Mouse (Mus musculus) thymus, adult 2 months (tissue): ENCODE measurements around the gene Dmbx1. TPM values are rescaled to one million over a fixed set of nuclear protein-coding genes. Genes with fewer than 3 reads are reported as not detected.

Experiments
- DNase-seq: peaks from one replicate; pipeline ENCODE4 v3.0.0; 2021
- H3K27ac ChIP-seq: fragments of 200-500 bp; 2 replicates; pipeline ENCODE4 v1.5.1; 2012; ENCODE audit warnings: low read length, control low read depth; ENCODE audit not compliant: control insufficient read depth, insufficient read depth
- H3K27me3 ChIP-seq: fragments of 200-500 bp; 2 replicates; pipeline ENCODE4 v1.6.1; 2012; ENCODE audit warnings: mild to moderate bottlenecking, low read length, moderate library complexity, mixed read lengths; ENCODE audit not compliant: control insufficient read depth, insufficient read depth
- H3K36me3 ChIP-seq: fragments of 200-500 bp; 2 replicates; pipeline ENCODE4 v1.6.1; 2012; ENCODE audit warnings: mild to moderate bottlenecking, low read length, moderate library complexity; ENCODE audit not compliant: control insufficient read depth, insufficient read depth
- H3K4me1 ChIP-seq: fragments of 200-500 bp; replicated peaks from 2 replicates; pipeline ENCODE4 v1.6.1; 2012; ENCODE audit warnings: low read length; ENCODE audit not compliant: control insufficient read depth, insufficient read depth
- H3K4me3 ChIP-seq: fragments of 200-500 bp; 2 replicates; pipeline ENCODE4 v1.5.1; 2012; ENCODE audit warnings: mild to moderate bottlenecking, low read length, control low read depth, moderate library complexity; ENCODE audit not compliant: control insufficient read depth, insufficient read depth
- CTCF ChIP-seq: fragments of 200-500 bp; IDR thresholded peaks from 2 replicates; pipeline ENCODE4 v1.5.1; 2012; ENCODE audit warnings: mild to moderate bottlenecking, control low read depth, low read length, moderate library complexity, borderline replicate concordance; ENCODE audit not compliant: control insufficient read depth, poor library complexity, insufficient read depth; ENCODE audit errors: extremely low read depth
- POLR2A ChIP-seq: fragments of 200-500 bp; IDR thresholded peaks from 2 replicates; pipeline ENCODE4 v1.6.1; 2012; ENCODE audit warnings: mild to moderate bottlenecking, low read length, control low read depth, moderate library complexity; ENCODE audit not compliant: control insufficient read depth, poor library complexity, insufficient read depth; ENCODE audit errors: extremely low read depth
- WGBS: fragments of 180-500 bp; shearing (Covaris S2); methylation state at CpG from one replicate; pipeline ENCODE4 v1.1.7; 2018; 5-methylcytosine and 5-hydroxymethylcytosine counted together
- polyA plus RNA-seq: library from polyadenylated mRNA; depleted of rRNA; stranded (reverse); fragments of >200 nt; gene quantifications from 2 replicates; pipeline ENCODE4 v1.2.3, GENCODE M21; 2012; rRNA removed

Gene Dmbx1
- polyA plus RNA-seq, 1 experiment, result 0.18 TPM

DNA sequence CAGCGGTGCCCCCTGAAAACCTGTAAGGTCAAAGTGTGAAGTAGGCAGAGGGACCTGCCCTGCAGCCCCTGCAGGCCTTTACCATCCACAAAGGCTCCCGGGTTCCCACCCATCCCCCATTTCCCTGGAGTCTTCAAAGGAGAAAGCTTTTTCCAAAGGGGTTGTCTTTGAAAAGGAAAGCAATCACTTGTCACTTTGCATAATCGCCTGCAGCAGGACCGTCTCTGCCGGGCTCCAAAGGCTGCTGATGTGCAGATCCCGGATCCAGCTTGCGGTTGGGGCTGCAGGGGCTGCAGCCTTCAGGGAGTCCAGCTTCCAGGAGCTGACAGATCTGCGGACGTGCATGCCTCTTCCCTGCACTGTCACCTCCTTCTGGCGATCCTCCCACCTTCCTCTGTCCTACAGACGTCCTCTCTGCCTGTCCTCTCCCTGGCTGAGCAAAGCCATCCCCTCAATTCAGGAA, 61.5 kb downstream of the Dmbx1 start:
- TF ChIP-seq POLR2A (no peak), CTCF (no peak)
- no peak overlapping the region for H3K27ac ChIP-seq
- H3K27me3 ChIP-seq, result no peaks in the 10 kb centered on the region
- 87% methylated on average over 11 of the region's 11 CpGs for WGBS
- DNase-seq, result no peak
- H3K4me1 ChIP-seq, result no peaks in the 10 kb centered on the region
- peaks cover 16% of the 10 kb centered on the region for H3K36me3 ChIP-seq
- no peak overlapping the region for H3K4me3 ChIP-seq

GRCm38 (mm10) chr4:115873231-115873630, 66.5 kb downstream of the Dmbx1 start:
- H3K27ac ChIP-seq, result no peak overlapping the region
- DNase-seq, result no peak
- peaks cover 35% of the 10 kb centered on the region for H3K36me3 ChIP-seq
- no peak for TF ChIP-seq POLR2A
- TF ChIP-seq CTCF, result no peak
- 96% methylated on average over 3 of the region's 3 CpGs for WGBS
- no peaks in the 10 kb centered on the region for H3K27me3 ChIP-seq
- no peak overlapping the region for H3K4me3 ChIP-seq
- H3K4me1 ChIP-seq, result no peaks in the 10 kb centered on the region

GRCm38 (mm10) chr4:115869512-115870210, 70.1 kb downstream of the Dmbx1 start:
- no peak overlapping the region for H3K4me3 ChIP-seq
- no peak for TF ChIP-seq POLR2A
- TF ChIP-seq CTCF, result no peak

More at GRCm38 (mm10) chr4:115869512-115870210, 70.1 kb downstream of the Dmbx1 start:
- Histone ChIP-seq H3K27me3 (no peaks in the 10 kb centered on the region), H3K36me3 (peaks cover 43% of the 10 kb centered on the region), H3K27ac (no peak overlapping the region), H3K4me1 (no peaks in the 10 kb centered on the region)
- 93% methylated on average over 16 of the region's 16 CpGs for WGBS
- no peak for DNase-seq

Other genes with a start within 250 kb of the Dmbx1 start
- 31.2 and 32.2 TPM in 2 replicates for gene Efcab14, start 202.2 kb downstream of the Dmbx1 start, polyA plus RNA-seq
- 0.71 and 0.87 TPM in 2 replicates for gene Tex38, start 158.9 kb downstream of the Dmbx1 start, polyA plus RNA-seq
- gene Atpaf1, start 155.1 kb downstream of the Dmbx1 start, polyA plus RNA-seq, result 30.2 and 37.5 TPM in 2 replicates
- 36.4 and 36.8 TPM in 2 replicates for gene Mob3c, start 111.8 kb downstream of the Dmbx1 start, polyA plus RNA-seq
- 101 and 136 TPM in 2 replicates for gene Mknk1, start 100.7 kb downstream of the Dmbx1 start, polyA plus RNA-seq
- gene Kncn, start 55.5 kb downstream of the Dmbx1 start, polyA plus RNA-seq, result 0.09 and 0.15 TPM in 2 replicates
- 0.17 TPM in 1 of 2 replicates, not detected in the other for gene 6430628N08Rik, start 49.3 kb downstream of the Dmbx1 start, polyA plus RNA-seq
- 77.2 and 88.1 TPM in 2 replicates for gene Faah, start 78.0 kb upstream of the Dmbx1 start, polyA plus RNA-seq
- gene Nsun4, start 114.0 kb upstream of the Dmbx1 start, polyA plus RNA-seq, result 15.9 and 19.1 TPM in 2 replicates
- 133 and 213 TPM in 2 replicates for gene Uqcrh, start 135.1 kb upstream of the Dmbx1 start, polyA plus RNA-seq
- gene Lrrc41, start 135.3 kb upstream of the Dmbx1 start, polyA plus RNA-seq, result 66.1 and 67.1 TPM in 2 replicates
- gene Rad54l, start 183.8 kb upstream of the Dmbx1 start, polyA plus RNA-seq, result 12.7 and 15.4 TPM in 2 replicates
- gene Pomgnt1, start 183.9 kb upstream of the Dmbx1 start, polyA plus RNA-seq, result 36.1 and 40.1 TPM in 2 replicates
- 0.88 and 1.1 TPM in 2 replicates for gene Lurap1, start 211.4 kb upstream of the Dmbx1 start, polyA plus RNA-seq
- gene Tspan1, start 227.7 kb upstream of the Dmbx1 start, polyA plus RNA-seq, result 3.0 and 4.1 TPM in 2 replicates
- gene 1700042G07Rik, start 233.4 kb upstream of the Dmbx1 start, polyA plus RNA-seq, result not detected in 2 replicates
- not detected in 2 replicates for gene Gm49337, start 233.5 kb upstream of the Dmbx1 start, polyA plus RNA-seq